In the genomic region with DNA sequence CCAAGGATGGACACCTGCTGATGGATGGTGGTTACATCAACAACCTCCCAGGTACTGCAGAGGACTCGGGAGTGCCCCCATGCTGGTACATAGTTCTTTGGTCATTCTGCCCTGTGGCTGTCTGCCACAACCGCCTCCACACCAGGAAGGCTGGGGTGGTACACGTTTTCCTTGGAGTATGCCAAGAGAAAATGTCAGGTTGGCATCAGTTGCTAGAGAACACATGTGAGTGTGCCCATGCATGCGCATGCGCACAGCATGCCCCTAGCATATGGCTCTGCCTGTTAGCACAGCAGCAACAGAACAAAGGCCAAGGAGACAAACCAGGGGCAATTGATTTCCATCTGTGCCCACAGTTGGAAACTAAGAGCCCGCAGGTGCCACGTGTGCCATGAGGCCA, we compare ENCODE assay signal across 16 mouse cellular contexts. TPM values are rescaled to one million over a fixed set of nuclear protein-coding genes. Genes with fewer than 3 reads are reported as not detected.
DNase-seq lines count a peak whose midpoint lies in the region; ATAC-seq and TF ChIP-seq lines count a peak whose summit lies in the region.
"Had no signal": no experiment of that assay in that cellular context is flagged by ENCODE, and none has a peak within 500 bp of the region (broad histone marks: within the 10 kb centered on the region; RNA-seq: fewer than 3 reads in every experiment).

No protein-coding gene starts in this region.

- intact Hi-C loops in heart, postnatal 25 days (cut with DNase I): no loop called here

- no peaks in the 10 kb centered on the region for H3K27me3 ChIP-seq in forebrain, embryonic 10.5 days (ENCODE audit: poor library complexity, severe bottlenecking)
- no peaks in the 10 kb centered on the region for H3K27me3 ChIP-seq in forebrain, embryonic 15.5 days
- H3K27me3 ChIP-seq in liver, postnatal 0 days (ENCODE audit: insufficient read depth, low read length): no peaks in the 10 kb centered on the region
- no peaks in the 10 kb centered on the region for H3K27me3 ChIP-seq in liver, embryonic 12.5 days (replicated peaks)
- H3K27me3 ChIP-seq: heart, embryonic 13.5 days; limb, embryonic 15.5 days had no signal

- 89% methylated on average over 7 of the region's 7 CpGs for WGBS in forebrain, embryonic 10.5 days
- 85% methylated on average over 7 of the region's 7 CpGs for WGBS in forebrain, embryonic 15.5 days
- 87% methylated on average over 7 of the region's 7 CpGs for WGBS in liver, postnatal 0 days (ENCODE audit: insufficient replicate concordance)
- 84% methylated on average over 7 of the region's 7 CpGs for WGBS in liver, embryonic 12.5 days (ENCODE audit: insufficient replicate concordance)

- TF ChIP-seq CTCF in liver, postnatal 0 days (IDR thresholded peaks at IDR 0.05; ENCODE audit: low read depth): no peak

- H3K4me2 ChIP-seq in forebrain, embryonic 15.5 days (replicated peaks): no peak overlapping the region
- H3K4me2 ChIP-seq in liver, postnatal 0 days (ENCODE audit: low read depth, low read length): no peak overlapping the region
- no peak overlapping the region for H3K4me2 ChIP-seq in liver, embryonic 12.5 days
- H3K4me2 ChIP-seq: heart, embryonic 13.5 days; limb, embryonic 15.5 days had no signal

- peaks cover 5% of the 10 kb centered on the region for H3K36me3 ChIP-seq in forebrain, embryonic 10.5 days (replicated peaks)
- H3K36me3 ChIP-seq in forebrain, embryonic 15.5 days: 0 out of 2 replicates have a peak, but pooled peaks cover under 1% of the 10 kb centered on the region
- peaks cover 25% of the 10 kb centered on the region; the same call in 1 of the 2 replicates for H3K36me3 ChIP-seq in liver, postnatal 0 days (replicated peaks; ENCODE audit: insufficient read depth, low read length)
- peaks cover 66% of the 10 kb centered on the region for H3K36me3 ChIP-seq in liver, embryonic 12.5 days

- TF ChIP-seq EP300 in liver, postnatal 0 days (IDR thresholded peaks at IDR 0.05; ENCODE audit: low read depth): no peak

- H3K4me3 ChIP-seq in forebrain, embryonic 10.5 days: no peak overlapping the region
- H3K4me3 ChIP-seq in forebrain, embryonic 15.5 days: no peak overlapping the region
- no peak overlapping the region for H3K4me3 ChIP-seq in liver, postnatal 0 days (ENCODE audit: low read depth, low read length)
- H3K4me3 ChIP-seq in liver, embryonic 12.5 days: no peak overlapping the region
- H3K4me3 ChIP-seq: erythroblast, embryonic 14.5 days; heart, embryonic 13.5 days; limb, embryonic 15.5 days had no signal

- H3K27ac ChIP-seq in forebrain, embryonic 10.5 days: 0 out of 2 replicates have a peak overlapping the region, but pooled peaks have one; percentile 4
- no peak overlapping the region for H3K27ac ChIP-seq in forebrain, embryonic 15.5 days (replicated peaks)
- H3K27ac ChIP-seq in liver, postnatal 0 days (ENCODE audit: low read depth): peak overlapping the region; percentile 69
- no peak overlapping the region for H3K27ac ChIP-seq in liver, embryonic 12.5 days
- H3K27ac ChIP-seq: heart, embryonic 13.5 days; limb, embryonic 15.5 days had no signal

- no peak overlapping the region for H3K9ac ChIP-seq in forebrain, embryonic 15.5 days (replicated peaks)
- no peak overlapping the region for H3K9ac ChIP-seq in liver, postnatal 0 days (replicated peaks)
- no peak overlapping the region for H3K9ac ChIP-seq in liver, embryonic 12.5 days
- H3K9ac ChIP-seq: heart, embryonic 13.5 days; limb, embryonic 15.5 days had no signal

- ATAC-seq in forebrain, embryonic 15.5 days (replicated peaks): no peak
- ATAC-seq in liver, postnatal 0 days: no peak
- no peak for ATAC-seq in liver, embryonic 12.5 days

- H3K9me3 ChIP-seq in forebrain, embryonic 10.5 days: no peaks in the 10 kb centered on the region
- no peaks in the 10 kb centered on the region for H3K9me3 ChIP-seq in forebrain, embryonic 15.5 days
- no peaks in the 10 kb centered on the region for H3K9me3 ChIP-seq in liver, postnatal 0 days (ENCODE audit: low read length)
- H3K9me3 ChIP-seq in liver, embryonic 12.5 days (replicated peaks): no peaks in the 10 kb centered on the region
- H3K9me3 ChIP-seq: heart, embryonic 13.5 days; limb, embryonic 15.5 days had no signal

- peaks cover 23% of the 10 kb centered on the region for H3K4me1 ChIP-seq in forebrain, embryonic 10.5 days
- H3K4me1 ChIP-seq in forebrain, embryonic 15.5 days: peaks cover 15% of the 10 kb centered on the region
- peaks cover 15% of the 10 kb centered on the region for H3K4me1 ChIP-seq in liver, postnatal 0 days (ENCODE audit: insufficient read depth)
- peaks cover 23% of the 10 kb centered on the region for H3K4me1 ChIP-seq in liver, embryonic 12.5 days

- no peak for DNase-seq in forebrain, embryonic 10.5 days (ENCODE audit: extremely low spot score, low spot score)
- DNase-seq in liver, postnatal 0 days: no peak
- DNase-seq in layer of hippocampus, postnatal 10 days (ENCODE audit: low spot score in 2 of 2): peak; percentile 38 to 52
- peak; percentile 65 for DNase-seq in telencephalon, adult 2 months (ENCODE audit: low read depth, low spot score)
- DNase-seq in adrenal gland, postnatal 36 days: no peak
- no peak for DNase-seq in heart, postnatal 25 days (ENCODE audit: low spot score)
- DNase-seq: embryo, embryonic 11 days; gastrocnemius, postnatal 10 days; kidney, postnatal 14 days; lung, postnatal 10 days; thymus, adult 18-20 months had no signal

RNA-seq across cellular contexts. Expression of a gene that starts 3.2 kb away (rescaled TPM):
- polyA plus RNA-seq in forebrain, embryonic 10.5 days (2016; fragmentation: Nextera tagmentation; extraction: Ambion mirVana): 62.7 and 64.7 TPM in 2 replicates
- polyA plus RNA-seq in forebrain, embryonic 15.5 days (2015; fragmentation: Nextera tagmentation; extraction: Ambion mirVana): 194 and 209 TPM in 2 replicates
- 29.0 and 32.1 TPM in 2 replicates for polyA plus RNA-seq in liver, postnatal 0 days (2015; fragmentation: Nextera tagmentation; extraction: Ambion mirVana)
- polyA plus RNA-seq in liver, embryonic 12.5 days (2016; fragmentation: Nextera tagmentation; extraction: Ambion mirVana): 16.1 and 17.0 TPM in 2 replicates
- 100 to 1,000 TPM; 793 to 858 TPM for total RNA-seq in layer of hippocampus, postnatal 10 days (2021)
- total RNA-seq in adrenal gland, postnatal 36 days (2021): 10 to 100 TPM; 32.8 to 56.4 TPM
- total RNA-seq in heart, postnatal 25 days (2021): 10 to 100 TPM; 19.8 to 21.2 TPM

RNA-seq across cellular contexts. Expression of a gene that starts 29.2 kb away (rescaled TPM):
- polyA plus RNA-seq in forebrain, embryonic 10.5 days (2016; fragmentation: Nextera tagmentation; extraction: Ambion mirVana): not detected in 2 replicates
- not detected in 2 replicates for polyA plus RNA-seq in forebrain, embryonic 15.5 days (2015; fragmentation: Nextera tagmentation; extraction: Ambion mirVana)
- polyA plus RNA-seq in liver, postnatal 0 days (2015; fragmentation: Nextera tagmentation; extraction: Ambion mirVana): 23.8 and 25.9 TPM in 2 replicates
- 1.2 and 1.4 TPM in 2 replicates for polyA plus RNA-seq in liver, embryonic 12.5 days (2016; fragmentation: Nextera tagmentation; extraction: Ambion mirVana)
- not detected for total RNA-seq in layer of hippocampus, postnatal 10 days (2021)
- total RNA-seq in adrenal gland, postnatal 36 days (2021): not detected
- total RNA-seq in heart, postnatal 25 days (2021): not detected
- total RNA-seq: gastrocnemius, postnatal 10 days had no signal
- polyA plus RNA-seq: heart, embryonic 13.5 days; limb, embryonic 15.5 days had no signal

RNA-seq across cellular contexts. Expression of a gene that starts 44.0 kb away (rescaled TPM):
- 0.26 and 0.29 TPM in 2 replicates for polyA plus RNA-seq in forebrain, embryonic 10.5 days (2016; fragmentation: Nextera tagmentation; extraction: Ambion mirVana)
- not detected in 2 replicates for polyA plus RNA-seq in forebrain, embryonic 15.5 days (2015; fragmentation: Nextera tagmentation; extraction: Ambion mirVana)
- 0.52 and 0.59 TPM in 2 replicates for polyA plus RNA-seq in liver, postnatal 0 days (2015; fragmentation: Nextera tagmentation; extraction: Ambion mirVana)
- polyA plus RNA-seq in liver, embryonic 12.5 days (2016; fragmentation: Nextera tagmentation; extraction: Ambion mirVana): 0.64 and 0.71 TPM in 2 replicates
- total RNA-seq in layer of hippocampus, postnatal 10 days (2021): not detected
- not detected for total RNA-seq in adrenal gland, postnatal 36 days (2021)
- not detected for total RNA-seq in heart, postnatal 25 days (2021)
- total RNA-seq: gastrocnemius, postnatal 10 days had no signal
- polyA plus RNA-seq: heart, embryonic 13.5 days had no signal

Comparison
In these comparisons a context has a peak if more than half of its experiments do, and no peak if none do; other contexts are left out.
1. H3K27ac ChIP-seq: peak in forebrain, embryonic 10.5 days (single experiment) and liver, postnatal 0 days (single experiment); none in forebrain, embryonic 15.5 days (single experiment) and liver, embryonic 12.5 days (single experiment).
2. RNA of a gene that starts 29.2 kb away (polyA plus RNA-seq): 23.8 to 25.9 TPM in liver, postnatal 0 days; 1.2 to 1.4 TPM in liver, embryonic 12.5 days, not detected in forebrain, embryonic 10.5 days and not detected in forebrain, embryonic 15.5 days; every median in the first group is over 10 times any median in the second.
3. DNase-seq: peak in layer of hippocampus, postnatal 10 days (2 of 2) and telencephalon, adult 2 months (single experiment); none in forebrain, embryonic 10.5 days (single experiment), liver, postnatal 0 days (single experiment), adrenal gland, postnatal 36 days (0 of 2) and heart, postnatal 25 days (single experiment).